Mouse (Mus musculus): ENCODE measurements around the gene Rps18.
"Not testable (repeated sequence)": the region's sequence is repeated elsewhere in the genome, so short reads cannot be mapped to it uniquely, and the experiment has no call there.

Rps18 gene

DNA sequence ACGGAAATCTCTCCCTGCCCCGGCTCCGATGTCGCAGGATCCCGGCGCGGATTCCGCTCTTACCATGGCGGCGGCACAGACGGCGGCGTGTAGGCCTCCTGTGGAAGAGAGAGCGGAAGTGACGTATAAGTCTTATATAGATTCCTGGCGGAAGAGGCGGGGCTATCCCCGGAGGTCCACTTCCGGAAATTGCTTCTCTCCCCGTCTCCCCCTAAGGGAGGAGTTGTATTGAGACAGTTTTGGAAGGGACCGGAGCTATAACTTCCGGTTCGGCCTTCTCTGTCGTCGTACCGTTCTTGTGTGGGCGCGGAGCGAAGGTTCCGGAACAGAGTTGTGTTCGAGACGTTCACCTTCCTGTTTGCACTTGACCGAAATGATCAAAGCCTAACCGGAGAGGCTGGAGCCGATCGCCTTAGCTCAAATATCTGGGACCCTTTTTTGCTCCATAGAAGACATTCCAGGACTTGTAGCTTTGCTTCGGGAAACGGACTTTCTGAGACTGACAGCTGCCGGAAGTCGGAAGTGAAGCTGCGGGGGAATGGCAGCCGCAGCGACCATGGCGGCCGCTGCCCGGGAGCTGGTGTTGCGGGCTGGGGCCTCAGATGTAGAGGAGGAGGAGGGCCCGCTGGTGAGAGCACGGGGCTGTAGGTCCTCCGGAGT lies at the start of gene Rps18, which contains the start of gene Vps52:
Gene Rps18 (minus strand): TSS at position 447 of the 660 bp plus-strand sequence.
Gene Vps52 (plus strand): TSS at position 258 of the 660 bp plus-strand sequence.
- in situ Hi-C loops (cut with MboI, MseI), result loop anchor here (10.0 kb wide), 1 partner anchor 239 kb away; the partner anchor contains the start of gene Psmb8

DNA sequence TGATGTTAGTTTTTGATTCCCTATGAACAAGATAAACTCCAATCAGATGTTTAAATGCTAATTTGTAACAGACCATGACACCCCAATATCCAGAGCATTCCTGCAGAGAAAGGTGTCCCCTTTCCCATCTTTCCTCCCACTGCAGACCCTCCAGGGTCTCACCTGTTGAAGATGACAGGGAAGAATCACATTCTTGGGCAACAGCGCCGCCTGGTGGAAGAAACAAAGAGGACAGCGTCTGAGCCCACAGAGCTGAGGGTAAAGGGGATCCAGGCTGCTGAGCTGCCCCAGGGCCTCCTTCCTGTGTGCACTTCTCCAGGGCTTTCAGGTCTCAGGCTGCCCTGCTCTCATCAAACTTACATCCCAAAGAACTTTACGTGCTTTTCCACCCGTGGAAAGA lies 47.6 kb upstream of the Rps18 start:
- in situ Hi-C loops (cut with MboI, MseI), result no loop called here

DNA sequence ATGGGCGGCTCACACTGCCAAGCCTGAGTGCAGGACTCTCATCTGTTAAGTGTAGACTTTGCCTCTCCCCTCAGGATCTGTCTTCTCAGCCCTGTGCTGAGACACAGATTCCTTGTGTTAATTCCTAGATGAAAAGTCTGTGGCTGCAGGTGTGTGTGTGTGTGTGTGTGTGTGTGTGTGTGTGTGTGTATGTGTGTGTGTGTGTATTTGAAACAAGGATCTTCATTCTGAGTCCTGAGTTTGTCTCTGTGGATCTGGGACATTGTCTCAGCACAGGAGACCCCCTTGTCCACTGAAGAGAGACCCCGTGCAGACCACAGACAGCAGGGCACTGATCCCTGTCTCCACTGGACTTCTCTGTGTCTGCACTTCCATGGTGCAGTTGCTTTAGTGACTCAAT lies 45.0 kb upstream of the Rps18 start:
- in situ Hi-C loops (cut with MboI, MseI), result not testable (repeated sequence)

DNA sequence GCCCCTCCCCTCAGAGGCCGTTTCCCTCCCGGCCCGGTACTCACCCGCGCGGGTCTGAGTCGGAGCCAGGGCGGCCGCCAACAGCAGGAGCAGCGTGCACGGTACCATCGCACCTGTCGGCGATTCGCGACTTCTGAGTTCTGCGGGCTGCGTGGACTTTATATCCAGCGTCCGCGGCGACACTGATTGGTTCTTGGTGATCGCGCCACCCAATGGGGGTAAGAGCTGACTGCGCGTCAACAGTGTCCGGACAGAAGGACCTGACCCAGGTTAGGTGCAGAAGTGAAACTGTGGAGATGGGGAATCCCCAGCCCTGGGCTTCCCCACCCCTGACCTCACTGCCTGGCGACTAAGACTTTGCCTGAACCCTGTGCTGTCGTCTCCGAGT lies 44.3 kb upstream of the Rps18 start, which contains the start of gene H2-K1:
Gene H2-K1 (minus strand): TSS at position 198 of the 388 bp plus-strand sequence.
- in situ Hi-C loops (cut with MboI, MseI), result no loop called here

DNA sequence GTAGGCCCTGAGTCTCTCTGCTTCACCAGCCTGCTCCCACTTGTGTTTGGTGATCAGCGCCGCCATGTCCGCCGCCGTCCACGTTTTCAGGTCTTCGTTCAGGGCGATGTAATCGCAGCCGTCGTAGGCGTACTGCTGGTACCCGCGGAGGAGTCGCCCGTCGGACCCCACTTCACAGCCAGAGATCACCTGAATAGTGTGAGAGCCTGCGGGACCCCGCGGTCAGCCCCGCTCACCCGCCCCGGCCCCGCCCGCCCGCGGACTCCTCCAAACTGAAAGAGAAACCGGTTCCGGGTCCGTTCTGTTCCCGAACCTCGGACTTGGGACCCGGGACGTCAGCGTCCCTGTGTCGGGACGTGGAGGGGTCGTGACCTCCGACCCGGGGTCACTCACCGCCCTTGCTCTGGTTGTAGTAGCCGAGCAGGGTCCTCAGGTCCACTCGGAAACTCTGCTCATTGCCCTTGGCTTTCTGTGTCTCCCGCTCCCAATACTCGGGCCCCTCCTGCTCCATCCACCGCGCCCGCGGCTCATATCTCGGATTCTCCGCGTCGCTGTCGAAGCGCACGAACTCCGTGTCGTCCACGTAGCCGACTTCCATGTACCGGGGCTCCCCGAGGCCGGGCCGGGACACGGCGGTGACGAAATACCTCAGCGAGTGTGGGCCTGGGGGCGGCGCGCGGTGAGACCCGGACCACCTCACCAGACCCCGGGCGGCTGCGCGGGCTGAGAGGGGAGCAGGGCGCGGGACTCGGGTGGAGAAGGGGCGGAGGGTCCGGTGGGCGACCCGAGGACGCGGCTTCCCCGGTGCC lies 43.7 kb upstream of the Rps18 start:
- in situ Hi-C loops (cut with MboI, MseI), result loop anchor here (25.0 kb wide), 1 partner anchor 1438 kb away; the partner anchor contains the start of gene H2-Q7

DNA sequence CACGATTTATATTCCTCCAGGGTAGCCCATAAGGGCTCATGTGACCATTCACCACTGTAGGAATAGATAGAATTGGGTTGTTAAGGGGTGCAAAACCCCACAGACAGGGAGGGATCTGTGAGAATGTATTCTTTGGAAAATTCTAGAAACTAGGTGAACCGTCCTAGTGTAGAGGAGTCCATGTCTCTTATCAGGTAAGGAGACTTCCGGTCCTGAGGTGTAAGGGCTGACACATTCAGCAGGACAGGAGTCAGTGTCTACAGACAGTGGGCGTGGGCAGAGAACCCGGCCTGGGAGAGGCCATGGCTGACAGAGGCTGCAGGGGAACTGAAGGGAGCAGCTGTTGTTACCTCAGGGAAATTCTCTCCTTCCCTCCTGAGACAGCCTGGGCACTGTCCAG lies 42.9 kb upstream of the Rps18 start:
- in situ Hi-C loops (cut with MboI, MseI), result loop anchor here (25.0 kb wide), 1 partner anchor 1439 kb away; the partner anchor contains the start of gene H2-Q7

DNA sequence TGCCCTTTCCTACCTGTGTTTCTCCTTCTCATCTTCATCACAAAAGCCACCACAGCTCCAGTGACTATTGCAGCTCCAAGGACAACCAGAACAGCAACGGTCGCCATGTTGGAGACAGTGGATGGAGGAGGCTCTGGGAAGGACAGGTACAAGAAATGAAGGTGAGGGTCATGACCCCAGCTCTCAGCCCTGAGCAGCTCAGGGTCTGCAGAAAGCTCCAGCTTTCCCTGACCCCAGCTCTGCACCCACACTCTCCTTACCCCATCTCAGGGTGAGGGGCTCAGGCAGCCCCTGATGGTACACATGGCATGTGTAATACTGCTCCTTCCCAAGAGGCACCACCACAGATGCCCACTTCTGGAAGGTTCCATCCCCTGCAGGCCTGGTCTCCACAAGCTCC lies 41.2 kb upstream of the Rps18 start:
- in situ Hi-C loops (cut with MboI, MseI), result loop anchor here (25.0 kb wide), 1 partner anchor 1440 kb away; the partner anchor contains the start of gene H2-Q7

DNA sequence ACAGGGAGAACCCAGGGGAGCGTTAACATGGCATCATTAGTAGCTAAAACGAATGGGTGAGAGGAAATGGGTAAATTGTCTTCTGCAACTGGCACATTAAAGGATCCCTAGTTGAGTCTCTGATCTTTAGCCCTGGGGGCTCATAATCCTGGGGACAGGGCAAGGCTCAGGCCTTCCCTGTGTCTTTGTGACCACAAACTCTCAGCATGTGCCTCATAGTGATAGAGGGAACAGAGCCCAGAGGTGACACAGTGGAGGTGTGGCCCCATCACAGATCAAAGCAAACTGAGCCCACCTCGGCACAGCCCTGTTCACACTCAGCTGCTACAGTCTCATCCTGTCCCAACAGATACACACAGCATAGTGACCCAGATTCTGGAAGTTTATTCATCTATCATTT lies 39.9 kb upstream of the Rps18 start:
- in situ Hi-C loops (cut with MboI, MseI), result loop anchor here (25.0 kb wide), 1 partner anchor 1442 kb away; the partner anchor contains the start of gene H2-Q7

DNA sequence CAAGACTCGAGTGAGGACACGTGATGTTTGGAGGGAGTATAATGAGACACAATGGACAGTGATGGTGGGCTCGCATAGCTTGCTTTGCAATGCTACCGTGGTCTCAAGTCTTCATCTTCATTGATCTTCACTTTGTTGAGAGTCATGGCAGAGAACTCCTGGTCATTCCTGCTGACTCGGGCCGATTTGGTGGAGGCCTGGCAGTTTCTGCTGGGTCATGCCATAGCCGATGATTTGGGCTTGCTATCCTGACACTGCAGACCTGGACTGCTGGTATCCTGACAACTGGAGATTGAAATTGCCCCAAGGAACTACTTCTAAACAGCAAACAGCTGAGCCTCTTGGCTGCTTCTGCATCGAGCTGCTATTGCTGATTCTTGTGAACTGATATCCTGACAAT lies 39.2 kb upstream of the Rps18 start:
- in situ Hi-C loops (cut with MboI, MseI), result loop anchor here (25.0 kb wide), 1 partner anchor 1442 kb away; the partner anchor contains the start of gene H2-Q7

DNA sequence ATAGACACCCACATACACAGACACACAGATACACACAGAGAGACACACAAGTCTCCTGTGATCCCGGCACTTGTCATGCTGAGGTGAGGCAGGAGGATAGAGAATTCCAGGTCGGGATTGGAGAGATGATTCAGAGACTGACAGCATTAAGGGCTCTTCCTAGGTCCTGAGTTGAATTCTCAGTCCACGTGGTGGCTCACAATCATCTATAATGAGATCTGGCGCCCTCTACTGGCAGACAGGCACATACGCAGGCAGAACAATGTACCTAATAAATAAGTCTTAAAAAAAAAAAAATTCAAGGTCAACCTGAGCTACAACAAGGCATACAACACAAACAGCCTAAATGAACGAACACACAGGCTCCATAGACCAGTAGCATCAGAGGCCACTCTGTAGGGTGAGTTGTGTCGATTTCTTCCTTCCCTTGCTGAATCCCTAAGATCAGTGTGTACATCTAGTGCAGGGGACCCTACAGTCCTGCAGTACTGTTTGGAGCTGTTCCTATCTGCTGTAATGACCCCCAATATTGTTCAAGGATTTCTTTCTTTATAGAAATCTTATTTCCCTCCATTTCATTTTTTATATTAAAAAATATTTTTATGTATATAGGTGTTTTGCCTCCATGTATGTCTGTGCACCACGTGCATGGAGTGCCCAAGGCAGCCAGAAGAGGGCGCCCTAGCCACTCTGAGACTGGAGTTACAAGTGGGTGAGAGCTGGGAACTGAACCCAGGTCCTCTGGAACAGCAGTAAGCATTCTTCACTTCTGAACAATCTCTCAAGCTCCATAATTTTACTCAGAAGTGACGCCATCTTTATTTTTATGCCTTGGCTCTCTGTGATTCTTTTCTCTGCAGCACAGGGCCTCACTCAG lies 36.2 kb upstream of the Rps18 start:
- in situ Hi-C loops (cut with MboI, MseI), result loop anchor here (25.0 kb wide), 1 partner anchor 1445 kb away; the partner anchor contains the start of gene H2-Q7

DNA sequence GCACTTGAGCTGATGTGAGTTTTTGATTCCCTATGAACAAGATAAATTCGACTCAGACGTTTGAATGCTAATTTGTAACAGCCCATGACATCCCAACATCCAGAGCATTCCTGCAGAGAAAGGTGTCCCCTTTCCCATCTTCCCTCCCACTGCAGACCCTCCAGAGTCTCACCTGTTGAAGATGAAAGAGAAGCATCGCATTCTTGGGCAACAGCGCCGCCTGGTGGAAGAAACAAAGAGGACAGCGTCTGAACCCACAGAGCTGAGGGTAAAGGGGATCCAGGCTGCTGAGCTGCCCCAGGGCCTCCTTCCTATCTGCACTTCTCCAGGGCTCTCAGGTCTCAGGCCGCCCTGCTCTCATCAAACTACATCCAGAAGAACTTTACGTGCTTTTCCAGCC lies 26.3 kb upstream of the Rps18 start:
- in situ Hi-C loops (cut with MboI, MseI), result loop anchor here (25.0 kb wide), 1 partner anchor 1455 kb away; the partner anchor contains the start of gene H2-Q7

DNA sequence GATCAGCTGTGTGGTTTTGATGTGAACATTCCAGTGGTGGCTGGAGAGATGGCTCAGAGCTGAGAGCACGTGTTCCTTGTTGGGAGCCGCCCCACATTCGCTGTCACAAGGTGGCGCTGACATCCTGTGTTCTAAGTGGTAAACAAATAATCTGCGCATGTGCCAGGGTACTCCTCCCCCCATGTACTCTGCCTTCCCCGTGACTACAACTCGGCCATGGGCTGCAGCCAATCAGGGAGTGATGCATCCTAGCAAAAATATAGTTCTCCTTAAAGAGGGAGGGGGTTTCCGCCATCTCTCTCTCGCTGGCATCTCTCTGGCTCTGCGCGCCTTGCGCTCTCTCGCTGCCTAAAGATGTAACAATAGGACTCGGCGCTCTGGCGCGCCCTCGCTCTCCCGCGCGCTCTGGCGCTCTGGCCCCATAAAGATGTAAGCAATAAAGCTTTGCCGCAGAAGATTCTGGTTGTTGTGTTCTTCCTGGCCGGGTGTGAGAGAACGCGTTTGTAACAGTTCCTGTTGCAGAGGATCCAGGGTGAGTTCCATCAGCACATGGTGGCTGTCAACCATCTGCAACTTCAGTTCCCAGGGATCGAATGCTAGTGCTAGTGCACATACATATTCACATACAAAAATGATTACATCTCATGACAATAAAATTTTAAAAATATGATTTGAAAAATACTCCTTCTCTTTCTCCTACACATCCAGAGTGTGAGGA lies 25.6 kb upstream of the Rps18 start:
- in situ Hi-C loops (cut with MboI, MseI), result loop anchor here (25.0 kb wide), 1 partner anchor 1456 kb away; the partner anchor contains the start of gene H2-Q7

DNA sequence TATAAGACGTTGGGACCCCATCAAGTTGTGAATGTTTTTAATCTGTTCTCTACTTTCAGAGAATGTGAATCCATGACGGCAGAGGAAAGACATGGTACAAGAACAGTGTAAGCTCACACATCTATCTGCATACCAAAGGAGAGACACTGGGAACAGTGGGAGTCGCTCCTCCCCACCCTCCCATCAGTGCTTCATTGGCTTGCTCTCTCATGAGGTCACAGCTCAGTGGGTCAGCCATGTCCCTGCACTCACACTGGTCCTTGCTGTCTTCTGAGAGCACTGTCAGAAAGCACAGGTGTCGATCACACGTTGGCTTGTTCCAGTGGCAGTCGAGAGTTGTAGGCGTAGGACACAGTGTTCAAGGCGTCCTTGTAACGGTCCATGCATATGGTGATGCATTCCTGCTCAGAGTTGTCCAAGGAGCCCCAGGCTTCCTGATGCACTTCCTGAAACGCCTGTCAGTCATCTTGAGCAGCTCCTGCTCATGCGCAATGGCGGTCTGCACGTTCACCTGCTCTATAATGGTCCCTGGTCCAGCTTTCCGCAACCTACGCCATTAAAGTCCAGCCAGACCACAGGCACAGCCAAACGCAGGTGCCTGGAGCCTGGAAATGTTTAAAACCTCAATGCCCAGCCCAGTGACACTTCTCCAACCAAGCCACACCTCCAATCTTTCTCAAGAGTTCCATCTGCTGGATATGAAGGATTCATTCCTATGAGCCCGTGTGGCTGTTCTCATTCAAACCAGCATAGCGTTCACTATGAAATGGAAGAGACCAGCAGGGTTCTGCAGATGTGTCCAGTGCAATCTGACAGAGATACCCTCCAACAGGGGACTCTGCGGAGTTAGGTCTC lies 24.6 kb upstream of the Rps18 start:
- in situ Hi-C loops (cut with MboI, MseI), result loop anchor here (25.0 kb wide), 1 partner anchor 1457 kb away; the partner anchor contains the start of gene H2-Q7

DNA sequence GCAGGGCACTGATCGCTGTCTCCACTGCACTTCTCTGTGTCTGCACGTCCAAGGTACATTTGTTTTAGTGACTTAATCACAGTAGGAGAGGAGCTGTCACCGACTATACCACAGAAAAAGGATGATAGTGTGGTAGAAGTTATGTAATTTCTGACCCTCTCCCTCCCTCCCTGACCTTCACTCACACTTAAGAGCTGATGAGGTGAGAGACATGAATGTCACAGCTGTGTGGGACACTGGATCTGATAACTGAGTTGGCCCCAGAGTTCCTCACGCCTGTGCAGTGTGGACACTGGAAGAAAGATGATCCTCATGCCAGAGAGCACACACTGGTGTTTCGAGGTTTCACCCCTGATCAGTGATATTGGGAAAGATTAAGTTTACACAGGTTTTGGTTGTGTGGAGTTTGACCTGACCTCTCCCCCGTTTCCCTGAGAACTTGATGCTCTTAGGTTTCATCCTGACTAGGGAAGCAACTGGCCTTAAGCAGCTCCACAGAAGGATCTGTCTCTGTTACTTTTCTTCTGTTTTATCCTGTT lies 23.8 kb upstream of the Rps18 start:
- in situ Hi-C loops (cut with MboI, MseI), result loop anchor here (25.0 kb wide), 1 partner anchor 1458 kb away; the partner anchor contains the start of gene H2-Q7

DNA sequence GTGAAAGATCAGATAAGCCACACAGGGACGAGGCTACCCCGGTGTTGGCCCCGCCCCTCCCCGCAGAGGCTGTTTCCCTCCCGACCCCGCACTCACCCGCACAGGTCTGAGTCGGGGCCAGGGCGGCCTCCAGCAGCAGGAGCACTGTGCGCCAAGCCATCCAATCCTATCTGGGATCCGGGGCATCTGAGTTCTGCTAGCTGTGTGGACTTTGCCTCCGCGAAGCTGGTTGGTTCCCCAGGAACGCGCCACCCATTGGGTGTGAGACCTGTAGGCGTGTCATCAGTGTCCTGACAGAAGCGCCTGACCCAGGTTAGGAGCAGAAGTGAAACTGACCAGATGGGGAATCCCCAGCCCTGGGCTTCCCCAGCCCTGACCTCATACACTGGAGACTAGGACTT lies 22.8 kb upstream of the Rps18 start:
- in situ Hi-C loops (cut with MboI, MseI), result loop anchor here (25.0 kb wide), 1 partner anchor 1459 kb away; the partner anchor contains the start of gene H2-Q7

DNA sequence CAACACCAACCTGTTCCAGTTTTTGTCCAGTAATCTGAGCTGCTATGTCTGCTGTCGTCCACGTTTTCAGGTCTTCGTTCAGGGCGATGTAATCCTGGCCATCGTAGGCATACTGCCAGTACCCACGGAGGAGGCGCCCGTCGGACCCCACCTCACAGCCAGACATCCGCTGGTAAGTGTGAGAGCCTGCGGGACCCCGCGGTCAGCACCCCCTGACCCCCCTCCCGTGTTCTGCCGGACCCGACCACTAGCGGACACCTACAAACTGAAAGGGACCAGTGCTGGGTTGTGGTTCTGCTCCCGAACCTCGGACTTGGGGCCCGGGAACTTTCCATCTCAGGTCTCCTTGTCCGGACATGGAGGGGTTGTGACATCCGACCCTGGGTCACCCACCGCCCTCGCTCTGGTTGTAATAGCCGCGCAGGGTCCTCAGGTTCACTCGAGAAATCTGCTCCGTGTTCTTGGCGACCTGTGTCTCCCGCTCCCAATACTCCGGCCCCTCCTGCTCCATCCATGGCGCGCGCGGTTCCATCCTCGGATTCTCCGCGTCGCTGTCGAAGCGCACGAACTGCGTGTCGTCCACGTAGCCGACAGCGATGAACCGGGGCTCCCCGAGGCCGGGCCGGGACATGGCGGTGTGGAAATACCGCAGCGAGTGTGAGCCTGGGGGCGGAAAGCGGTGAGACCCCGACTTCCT lies 22.2 kb upstream of the Rps18 start:
- in situ Hi-C loops (cut with MboI, MseI), result loop anchor here (25.0 kb wide), 1 partner anchor 1459 kb away; the partner anchor contains the start of gene H2-Q7

DNA sequence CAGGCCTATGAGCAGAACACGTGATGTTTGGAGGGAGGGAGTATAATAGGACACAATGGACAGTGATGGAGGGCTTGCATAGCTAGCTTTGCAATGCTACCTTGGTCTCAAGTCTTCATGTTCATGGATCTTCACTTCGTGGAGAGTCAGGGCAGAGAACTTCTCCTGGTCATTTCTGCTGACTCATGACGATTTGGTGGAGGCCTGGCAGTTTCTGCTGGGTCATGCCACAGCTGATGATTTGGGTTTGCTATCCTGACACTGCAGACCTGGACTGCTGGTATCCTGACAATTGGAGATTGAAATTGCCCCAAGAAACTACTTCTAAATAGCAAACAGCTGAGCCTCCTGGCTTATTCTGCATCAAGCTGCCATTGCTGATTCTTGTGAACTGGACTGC lies 17.8 kb upstream of the Rps18 start:
- in situ Hi-C loops (cut with MboI, MseI), result no loop called here

DNA sequence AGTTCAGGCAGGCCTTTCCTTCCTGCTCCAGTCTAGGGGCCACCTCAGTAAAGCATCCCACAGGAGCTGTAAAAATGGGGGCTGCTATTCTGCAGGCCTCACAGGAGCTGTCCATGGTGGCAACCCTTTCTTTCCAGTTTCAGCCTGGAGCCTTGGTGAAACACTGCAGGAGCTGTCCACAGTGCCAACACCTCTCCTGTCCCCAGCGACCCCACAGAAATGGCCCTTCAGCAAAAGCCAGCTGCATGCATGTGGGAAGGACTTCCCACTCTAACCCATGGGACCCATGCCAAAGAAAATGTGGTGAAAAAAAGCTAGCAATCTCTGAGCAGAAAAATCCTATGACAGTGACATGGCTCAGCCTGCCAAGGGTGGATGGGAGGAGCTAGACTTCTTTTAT lies 16.9 kb upstream of the Rps18 start:
- in situ Hi-C loops (cut with MboI, MseI), result no loop called here

Measured in T-helper 2 cell (primary cell).